Mouse (Mus musculus): ENCODE measurements around the gene Prrg4. TPM values are rescaled to one million over a fixed set of nuclear protein-coding genes. Genes with fewer than 3 reads are reported as not detected.

Gene Prrg4
- polyA plus RNA-seq, 1 experiment from 2014 or later = 1.1 TPM

Other genes with a start within 250 kb of the Prrg4 start
- gene Tcp11l1, start 137.7 kb downstream of the Prrg4 start, polyA plus RNA-seq (2016; fragmentation: Nextera tagmentation; extraction: Ambion mirVana) = 34.5 and 34.6 TPM in 2 replicates
- gene Pin1rt1, start 133.5 kb downstream of the Prrg4 start, polyA plus RNA-seq (2016; fragmentation: Nextera tagmentation; extraction: Ambion mirVana) = not detected in 2 replicates
- 3.9 and 4.6 TPM in 2 replicates for gene Depdc7, start 107.0 kb downstream of the Prrg4 start, polyA plus RNA-seq (2016; fragmentation: Nextera tagmentation; extraction: Ambion mirVana)
- 9.6 TPM in 2 replicates for gene Qser1, start 33.1 kb downstream of the Prrg4 start, polyA plus RNA-seq (2016; fragmentation: Nextera tagmentation; extraction: Ambion mirVana)
- 7.2 and 9.7 TPM in 2 replicates for gene Ccdc73, start 17.9 kb upstream of the Prrg4 start, polyA plus RNA-seq (2016; fragmentation: Nextera tagmentation; extraction: Ambion mirVana)
- gene Eif3m, start 167.2 kb upstream of the Prrg4 start, polyA plus RNA-seq (2016; fragmentation: Nextera tagmentation; extraction: Ambion mirVana) = 207 and 214 TPM in 2 replicates
- not detected in 2 replicates for gene Gm11060, start 242.1 kb upstream of the Prrg4 start, polyA plus RNA-seq (2016; fragmentation: Nextera tagmentation; extraction: Ambion mirVana)

All from heart, embryonic 12.5 days (tissue).